Mouse (Mus musculus): Measurements from ENCODE around the gene Xpc. TPM values are rescaled to one million over a fixed set of nuclear protein-coding genes. Genes with fewer than 3 reads are reported as not detected.

The Xpc gene
- total and polyA plus RNA-seq, 2 experiments from 2014 or later = 15.0 to 39.0 TPM

DNA sequence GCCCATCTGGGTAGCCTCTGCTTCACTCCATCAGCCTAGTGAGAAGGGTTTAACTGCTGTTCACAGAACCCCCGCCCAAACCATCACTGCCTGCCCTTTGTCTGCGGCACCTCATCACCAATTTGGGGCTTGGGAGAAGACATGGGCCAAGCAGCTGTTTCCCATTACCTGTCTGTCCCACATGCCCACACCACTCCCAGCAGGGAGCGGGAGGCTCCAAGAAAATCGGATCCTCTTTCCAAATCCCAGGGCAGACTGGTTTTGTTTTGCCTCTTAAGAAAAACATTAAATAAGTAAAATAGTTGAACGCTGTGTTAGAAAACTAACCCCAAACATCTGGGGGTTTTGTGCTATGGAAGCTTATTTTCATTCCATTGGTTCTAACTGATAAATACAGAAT is 33.9 kb upstream of the Xpc start:
- Histone ChIP-seq H3K27ac (ENCODE audit: low read depth, low read length) (no peak overlapping the region), H3K9ac (no peak overlapping the region), H3K4me3 (ENCODE audit: low read depth, low read length) (no peak overlapping the region), H3K4me1 (ENCODE audit: insufficient read depth) (no peaks in the 10 kb centered on the region), H3K36me3 (ENCODE audit: insufficient read depth) (no peaks in the 10 kb centered on the region), H3K9me3 (ENCODE audit: low read length) (no peaks in the 10 kb centered on the region), H3K4me2 (ENCODE audit: low read depth) (no peak overlapping the region), H3K27me3 (ENCODE audit: insufficient read depth, low read length) (no peaks in the 10 kb centered on the region)
- WGBS = 80% methylated on average over 5 of the region's 5 CpGs
- ATAC-seq (no peak), DNase-seq (no peak)
- no peak for TF ChIP-seq CTCF (IDR thresholded peaks at IDR 0.05; ENCODE audit: low read depth)

- DNase-seq (no peak), ATAC-seq (no peak)
- Histone ChIP-seq H3K4me3 (ENCODE audit: low read depth, low read length) (no peak overlapping the region), H3K9ac (no peak overlapping the region), H3K4me1 (ENCODE audit: insufficient read depth) (no peaks in the 10 kb centered on the region), H3K9me3 (ENCODE audit: low read length) (no peaks in the 10 kb centered on the region), H3K4me2 (ENCODE audit: low read depth) (no peak overlapping the region), H3K27ac (ENCODE audit: low read depth, low read length) (no peak overlapping the region), H3K36me3 (ENCODE audit: insufficient read depth) (no peaks in the 10 kb centered on the region), H3K27me3 (ENCODE audit: insufficient read depth, low read length) (no peaks in the 10 kb centered on the region)
- WGBS = 51% methylated on average over 1 of the region's 1 CpGs
- no peak for TF ChIP-seq CTCF (IDR thresholded peaks at IDR 0.05; ENCODE audit: low read depth)
Measured at GRCm38 (mm10) chr6:91547313-91547712, 31.6 kb upstream of the Xpc start.

GRCm38 (mm10) chr6:91546241-91546884 is 30.7 kb upstream of the Xpc start:
- Histone ChIP-seq H3K4me2 (ENCODE audit: low read depth) (no peak overlapping the region), H3K9me3 (ENCODE audit: low read length) (no peaks in the 10 kb centered on the region), H3K27ac (ENCODE audit: low read depth, low read length) (no peak overlapping the region), H3K27me3 (ENCODE audit: insufficient read depth, low read length) (no peaks in the 10 kb centered on the region), H3K36me3 (ENCODE audit: insufficient read depth) (no peaks in the 10 kb centered on the region), H3K9ac (no peak overlapping the region), H3K4me1 (ENCODE audit: insufficient read depth) (no peaks in the 10 kb centered on the region), H3K4me3 (ENCODE audit: low read depth, low read length) (no peak overlapping the region)
- ATAC-seq (no peak), DNase-seq (no peak)
- 79% methylated on average over 9 of the region's 9 CpGs for WGBS
- TF ChIP-seq CTCF (IDR thresholded peaks at IDR 0.05; ENCODE audit: low read depth) = no peak

DNA sequence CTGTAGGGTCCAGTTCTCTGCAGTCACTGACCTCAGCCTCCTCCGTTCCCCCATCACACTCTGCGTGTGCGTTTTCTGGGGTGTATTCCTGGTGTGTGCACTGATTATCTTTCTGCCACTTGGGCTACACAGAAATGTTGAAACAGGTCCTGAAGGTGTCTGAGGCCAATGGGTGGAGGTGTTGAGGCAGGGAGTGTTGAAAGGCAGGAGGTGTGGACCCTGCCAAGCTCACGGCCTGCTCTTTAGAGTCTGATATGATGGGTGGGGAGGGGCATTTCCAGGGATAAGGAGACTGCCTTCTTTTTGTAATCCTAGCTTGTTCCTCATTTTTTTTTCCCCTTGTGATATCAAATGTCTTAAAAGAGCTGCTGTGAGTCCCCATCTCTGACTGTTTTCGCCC is 27.4 kb upstream of the Xpc start:
- 88% methylated on average over 5 of the region's 5 CpGs for WGBS

DNA sequence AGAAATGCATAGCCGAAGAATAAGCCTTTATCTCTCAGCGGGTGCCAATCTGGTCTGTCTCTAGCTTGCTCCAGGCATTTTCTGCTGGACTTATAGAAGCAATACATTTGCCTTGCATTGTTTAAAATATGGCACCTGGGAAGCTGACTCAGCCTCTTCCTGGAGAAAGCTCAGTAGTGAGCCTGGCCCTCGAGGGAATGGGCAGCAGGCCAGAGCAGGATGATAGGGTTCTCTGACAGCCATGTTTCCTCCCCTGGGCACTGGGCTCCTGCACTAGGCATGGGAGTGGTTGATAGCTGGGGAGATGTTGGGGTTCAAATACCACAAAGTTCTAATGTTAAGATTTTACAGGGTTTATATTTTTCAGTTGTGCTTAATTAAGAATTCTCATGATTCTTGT is 25.6 kb upstream of the Xpc start:
- Histone ChIP-seq H3K9ac (no peak overlapping the region), H3K9me3 (ENCODE audit: low read length) (no peaks in the 10 kb centered on the region), H3K4me2 (ENCODE audit: low read depth) (no peak overlapping the region), H3K4me3 (ENCODE audit: low read depth, low read length) (no peak overlapping the region), H3K27ac (ENCODE audit: low read depth, low read length) (no peak overlapping the region), H3K27me3 (ENCODE audit: insufficient read depth, low read length) (no peaks in the 10 kb centered on the region), H3K4me1 (ENCODE audit: insufficient read depth) (no peaks in the 10 kb centered on the region), H3K36me3 (ENCODE audit: insufficient read depth) (no peaks in the 10 kb centered on the region)
- no peak for TF ChIP-seq CTCF (IDR thresholded peaks at IDR 0.05; ENCODE audit: low read depth)
- no peak for ATAC-seq
- no peak for DNase-seq
- 69% methylated on average over 3 of the region's 3 CpGs for WGBS

More for the DNA sequence above, 27.4 kb upstream of the Xpc start:
- Histone ChIP-seq H3K9ac (no peak overlapping the region), H3K27ac (ENCODE audit: low read depth, low read length) (no peak overlapping the region), H3K9me3 (ENCODE audit: low read length) (no peaks in the 10 kb centered on the region), H3K27me3 (ENCODE audit: insufficient read depth, low read length) (no peaks in the 10 kb centered on the region), H3K4me1 (ENCODE audit: insufficient read depth) (no peaks in the 10 kb centered on the region), H3K36me3 (ENCODE audit: insufficient read depth) (no peaks in the 10 kb centered on the region), H3K4me2 (ENCODE audit: low read depth) (no peak overlapping the region), H3K4me3 (ENCODE audit: low read depth, low read length) (no peak overlapping the region)
- DNase-seq (no peak), ATAC-seq (no peak)
- TF ChIP-seq CTCF (IDR thresholded peaks at IDR 0.05; ENCODE audit: low read depth) = no peak

DNA sequence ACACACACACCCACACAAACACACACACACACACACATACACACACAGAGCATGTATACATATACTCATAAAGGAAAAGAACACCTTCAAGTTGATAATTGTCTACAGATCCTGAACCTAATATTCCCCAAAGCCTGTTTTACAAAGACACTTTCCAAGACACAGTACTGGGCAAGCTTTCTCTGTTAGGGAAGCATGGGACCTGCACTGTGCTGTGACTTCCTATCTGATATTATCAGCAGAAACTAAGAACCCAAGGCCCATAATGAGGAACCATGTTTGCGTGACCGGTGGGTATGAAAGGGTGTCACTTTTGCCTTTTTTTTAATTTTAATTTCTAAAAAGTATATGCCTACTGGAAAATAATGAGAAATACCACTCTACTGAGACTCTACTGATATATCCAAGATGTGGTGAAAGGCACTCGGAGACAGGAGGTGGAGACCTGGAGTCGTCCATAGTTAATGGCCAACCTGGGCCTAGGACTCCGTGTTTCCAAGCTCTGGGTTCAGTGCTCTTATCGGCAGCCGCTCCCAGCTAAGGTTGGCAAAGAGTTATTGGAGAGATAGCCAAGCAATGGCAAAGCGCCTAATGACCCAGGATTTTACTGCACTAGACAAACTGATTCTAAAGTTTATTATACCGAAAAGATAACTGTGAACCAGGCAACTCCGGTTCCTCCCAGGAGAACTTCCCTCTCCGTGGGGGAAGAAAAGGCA is 20.5 kb upstream of the Xpc start:
- WGBS = 90% methylated on average over 11 of the region's 11 CpGs
- Histone ChIP-seq H3K27ac (ENCODE audit: low read depth, low read length) (no peak overlapping the region), H3K9me3 (ENCODE audit: low read length) (no peaks in the 10 kb centered on the region), H3K4me1 (ENCODE audit: insufficient read depth) (no peaks in the 10 kb centered on the region), H3K4me3 (ENCODE audit: low read depth, low read length) (no peak overlapping the region), H3K27me3 (ENCODE audit: insufficient read depth, low read length) (no peaks in the 10 kb centered on the region), H3K4me2 (ENCODE audit: low read depth) (no peak overlapping the region), H3K9ac (no peak overlapping the region), H3K36me3 (ENCODE audit: insufficient read depth) (no peaks in the 10 kb centered on the region)
- DNase-seq (no peak), ATAC-seq (no peak)
- no peak for TF ChIP-seq CTCF (IDR thresholded peaks at IDR 0.05; ENCODE audit: low read depth)

- no peak overlapping the region for H3K4me3 ChIP-seq (ENCODE audit: low read depth, low read length)
- no peaks in the 10 kb centered on the region for H3K4me1 ChIP-seq (ENCODE audit: insufficient read depth)
- no peak for DNase-seq
- no peak overlapping the region for H3K4me2 ChIP-seq (ENCODE audit: low read depth)
- 44% methylated on average over 3 of the region's 3 CpGs for WGBS
- no peak for ATAC-seq
- no peak overlapping the region for H3K27ac ChIP-seq (ENCODE audit: low read depth, low read length)
- no peaks in the 10 kb centered on the region for H3K36me3 ChIP-seq (ENCODE audit: insufficient read depth)
- H3K9me3 ChIP-seq (ENCODE audit: low read length) = no peaks in the 10 kb centered on the region
- TF ChIP-seq CTCF (IDR thresholded peaks at IDR 0.05; ENCODE audit: low read depth) = no peak
- H3K9ac ChIP-seq = no peak overlapping the region
- H3K27me3 ChIP-seq (ENCODE audit: insufficient read depth, low read length) = no peaks in the 10 kb centered on the region
Measured at GRCm38 (mm10) chr6:91535231-91535630, 19.5 kb upstream of the Xpc start.
